Mouse (Mus musculus): ENCODE data around the gene Gipc3. TPM values are rescaled to one million over a fixed set of nuclear protein-coding genes. Genes with fewer than 3 reads are reported as not detected.

Gipc3 gene
- polyA plus RNA-seq, 1 experiment: 0.16 TPM

DNA sequence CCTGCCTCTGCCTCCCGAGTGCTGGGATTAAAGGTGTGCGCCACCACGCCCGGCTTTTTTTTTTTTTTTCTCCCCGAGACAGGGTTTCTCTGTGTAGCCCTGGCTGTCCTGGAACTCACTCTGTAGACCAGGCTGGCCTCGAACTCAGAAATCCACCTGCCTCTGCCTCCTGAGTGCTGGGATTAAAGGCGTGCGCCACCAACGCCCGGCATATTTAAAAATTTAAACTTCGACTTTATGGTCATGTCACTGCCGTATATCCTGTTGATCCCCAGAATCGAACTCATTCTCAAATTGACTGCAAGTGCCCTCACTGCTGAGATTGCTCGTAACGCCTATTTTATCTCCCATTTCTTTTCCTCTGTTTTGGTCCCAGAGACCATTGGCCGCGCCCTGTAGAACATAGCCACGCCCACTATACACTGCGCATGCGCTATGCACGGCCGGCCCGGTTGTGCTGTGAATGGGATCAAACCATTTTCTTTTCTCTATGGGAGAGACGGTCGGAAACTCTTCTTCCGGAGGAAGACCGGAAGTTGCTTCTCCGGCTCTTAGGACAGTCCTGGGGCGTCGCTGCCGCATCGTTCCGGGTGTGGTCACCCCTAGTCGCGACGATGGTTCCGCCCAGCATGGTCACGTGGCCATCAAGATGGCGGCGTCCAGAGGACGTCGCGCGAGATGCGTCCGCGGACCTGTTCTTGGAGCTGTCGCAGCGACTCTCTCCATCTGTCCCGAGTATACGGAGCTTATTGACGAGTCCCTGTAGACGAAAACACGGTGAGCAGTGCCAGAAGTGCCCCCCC is 40.9 kb upstream of the Gipc3 start, which contains the start of the genes Dohh and Gm48551:
TSS of gene Dohh (plus strand) at position 627 of the 803 bp plus-strand sequence.
TSS of gene Gm48551 (plus strand) at position 665 of the 803 bp plus-strand sequence.
- peak; percentile 100 for DNase-seq (ENCODE audit: low read depth)
- TF ChIP-seq CTCF (IDR thresholded peaks at IDR 0.05; ENCODE audit: borderline replicate concordance, extremely low read depth, insufficient read depth, insufficient read length) (no peak), POLR2A (IDR thresholded peaks at IDR 0.05; ENCODE audit: borderline replicate concordance, extremely low read depth, insufficient read depth, insufficient read length, poor library complexity, severe bottlenecking) (peak; percentile 67; the same call in 1 of the 2 replicates)

DNA sequence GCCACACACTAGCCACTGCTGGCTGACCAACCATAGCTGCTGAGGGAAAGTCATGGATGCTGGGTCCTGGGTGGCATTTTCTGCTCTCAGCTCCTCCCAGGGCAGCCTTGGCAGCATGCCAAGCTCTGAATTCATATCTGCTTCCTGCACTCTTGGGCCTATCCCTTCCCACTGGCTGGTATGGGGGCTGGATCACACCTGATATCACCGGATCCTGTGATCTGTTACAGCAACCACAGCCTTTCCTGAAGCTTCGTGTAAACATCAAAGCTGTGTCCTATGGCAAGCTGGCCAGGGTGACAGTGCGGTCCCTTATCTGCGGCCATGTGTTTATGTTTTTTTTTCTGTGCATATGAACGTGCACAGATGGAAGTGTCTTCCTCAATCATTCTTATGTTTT is 39.0 kb upstream of the Gipc3 start:
- no peak for DNase-seq (ENCODE audit: low read depth)
- TF ChIP-seq CTCF (IDR thresholded peaks at IDR 0.05; ENCODE audit: borderline replicate concordance, extremely low read depth, insufficient read depth, insufficient read length) (no peak), POLR2A (IDR thresholded peaks at IDR 0.05; ENCODE audit: borderline replicate concordance, extremely low read depth, insufficient read depth, insufficient read length, poor library complexity, severe bottlenecking) (no peak)

DNA sequence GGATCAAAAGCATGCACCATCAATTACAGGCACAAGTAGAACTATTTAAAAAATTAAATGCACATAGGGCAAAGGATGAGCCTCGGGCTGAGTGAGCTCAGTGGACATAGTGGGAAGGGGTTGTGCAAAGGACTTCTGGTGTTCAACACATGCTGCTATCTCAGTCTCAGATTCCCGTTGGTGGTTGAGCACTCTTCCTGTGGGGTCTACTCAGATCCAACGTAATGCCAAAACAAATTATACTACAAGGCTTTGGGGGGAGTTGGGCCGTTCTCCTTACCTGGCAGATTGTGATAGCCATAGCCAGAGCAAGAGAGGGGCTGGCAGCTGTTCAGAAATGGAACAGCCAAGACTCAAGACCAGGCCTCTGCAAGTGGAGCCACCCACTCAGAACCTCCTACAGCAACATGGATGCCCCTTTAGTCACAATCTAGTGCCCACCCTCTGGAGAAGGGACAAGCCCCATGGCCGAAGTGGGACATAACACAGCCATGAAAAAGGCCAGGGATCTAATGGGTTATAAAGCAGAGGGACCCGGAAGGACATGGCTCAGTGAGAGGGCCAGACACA is 36.8 kb upstream of the Gipc3 start:
- TF ChIP-seq CTCF (IDR thresholded peaks at IDR 0.05; ENCODE audit: borderline replicate concordance, extremely low read depth, insufficient read depth, insufficient read length): no peak
- TF ChIP-seq POLR2A (IDR thresholded peaks at IDR 0.05; ENCODE audit: borderline replicate concordance, extremely low read depth, insufficient read depth, insufficient read length, poor library complexity, severe bottlenecking): no peak
- DNase-seq (ENCODE audit: low read depth): no peak

DNA sequence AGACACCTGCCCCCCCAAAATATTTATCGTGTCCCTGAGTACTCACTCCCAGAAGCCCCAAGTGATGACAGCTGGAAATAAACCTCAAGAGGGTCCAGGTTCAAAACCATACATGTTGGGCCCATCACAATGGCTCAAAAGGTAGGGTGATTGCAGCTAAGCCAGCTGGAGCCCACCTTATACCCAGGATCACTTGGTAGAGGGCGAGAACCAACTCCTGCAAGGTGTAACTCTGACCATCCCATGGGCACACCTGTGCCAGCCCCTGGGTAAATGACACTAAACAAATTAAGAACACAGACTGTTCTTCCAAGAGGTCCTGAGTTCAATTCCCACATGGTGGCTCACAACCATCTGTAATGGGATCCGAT is 36.1 kb upstream of the Gipc3 start:
- no peak for DNase-seq (ENCODE audit: low read depth)
- TF ChIP-seq POLR2A (IDR thresholded peaks at IDR 0.05; ENCODE audit: borderline replicate concordance, extremely low read depth, insufficient read depth, insufficient read length, poor library complexity, severe bottlenecking) (no peak), CTCF (IDR thresholded peaks at IDR 0.05; ENCODE audit: borderline replicate concordance, extremely low read depth, insufficient read depth, insufficient read length) (no peak)

DNA sequence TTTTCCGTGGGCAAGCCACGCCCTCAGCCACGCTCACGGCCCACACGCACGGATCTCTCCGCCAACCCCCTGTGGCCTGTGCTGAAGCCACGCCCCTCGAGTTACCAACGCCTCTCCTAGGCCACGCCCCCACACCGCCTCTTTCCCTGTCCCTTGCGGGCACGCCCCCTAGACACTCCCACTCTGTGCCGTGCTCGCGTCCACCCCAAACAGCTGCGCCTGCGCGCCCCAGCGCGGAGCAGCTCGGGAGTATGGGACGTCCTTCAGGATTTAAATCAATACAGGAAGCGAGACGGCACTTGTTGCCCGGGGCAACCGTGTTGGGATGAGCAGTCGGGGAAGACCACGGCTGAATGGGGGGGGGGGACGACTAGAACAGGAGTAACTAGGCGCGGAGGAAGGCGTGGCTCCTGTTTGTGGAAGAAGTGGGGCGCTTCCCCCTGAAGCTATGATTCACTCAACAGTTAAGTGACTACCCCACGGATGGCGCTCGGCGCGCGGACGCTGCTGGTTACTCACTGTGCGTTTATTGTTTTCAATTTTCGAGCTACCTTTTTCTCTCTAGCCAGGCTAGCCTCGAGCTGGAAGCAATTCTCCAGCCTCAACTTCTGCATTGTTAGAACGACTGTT is 35.6 kb upstream of the Gipc3 start:
- DNase-seq (ENCODE audit: low read depth): peak; percentile 100
- peak; percentile 12; the same call in 1 of the 2 replicates for TF ChIP-seq POLR2A (IDR thresholded peaks at IDR 0.05; ENCODE audit: borderline replicate concordance, extremely low read depth, insufficient read depth, insufficient read length, poor library complexity, severe bottlenecking)
- no peak for TF ChIP-seq CTCF (IDR thresholded peaks at IDR 0.05; ENCODE audit: borderline replicate concordance, extremely low read depth, insufficient read depth, insufficient read length)

DNA sequence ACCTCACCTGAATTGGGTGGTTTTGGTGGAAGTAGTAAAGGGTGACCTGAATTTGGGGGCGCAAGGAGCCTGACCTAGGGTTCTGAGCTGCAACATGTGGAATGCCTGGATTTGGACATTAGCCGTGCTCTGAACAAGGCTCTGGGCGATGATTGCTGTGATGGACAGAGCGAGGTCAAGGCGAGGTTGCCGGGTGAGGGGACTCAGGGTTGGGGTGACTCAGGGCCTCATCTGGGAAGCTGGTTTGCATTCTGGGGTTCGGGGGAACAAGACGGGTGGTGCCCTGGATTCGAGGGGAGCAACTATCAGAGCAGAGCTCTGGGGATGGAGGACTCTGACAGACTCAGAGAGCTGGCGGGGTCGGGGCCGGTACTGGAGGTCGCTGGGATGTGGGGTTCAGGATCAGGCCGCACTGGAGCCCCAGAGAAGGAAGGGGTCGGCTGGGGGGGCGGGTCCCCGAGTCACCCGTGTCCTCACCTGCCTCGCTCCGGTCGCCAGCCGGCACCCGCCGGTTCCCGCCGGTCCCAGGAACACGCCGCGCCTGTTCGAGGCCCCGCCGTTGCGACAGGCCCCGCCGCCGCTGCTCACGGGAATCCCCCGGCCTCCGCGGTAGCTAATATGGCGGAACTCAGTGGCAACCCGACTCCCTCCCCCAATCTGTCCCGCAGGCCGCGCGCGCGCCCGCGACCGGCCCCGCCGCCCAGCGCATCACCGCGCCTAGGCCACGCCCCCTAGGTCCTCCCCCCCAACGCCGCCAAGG is 34.9 kb upstream of the Gipc3 start, which contains the start of gene Fzr1:
TSS of gene Fzr1 (minus strand) at position 724 of the 760 bp plus-strand sequence.
- DNase-seq (ENCODE audit: low read depth): no peak

DNA sequence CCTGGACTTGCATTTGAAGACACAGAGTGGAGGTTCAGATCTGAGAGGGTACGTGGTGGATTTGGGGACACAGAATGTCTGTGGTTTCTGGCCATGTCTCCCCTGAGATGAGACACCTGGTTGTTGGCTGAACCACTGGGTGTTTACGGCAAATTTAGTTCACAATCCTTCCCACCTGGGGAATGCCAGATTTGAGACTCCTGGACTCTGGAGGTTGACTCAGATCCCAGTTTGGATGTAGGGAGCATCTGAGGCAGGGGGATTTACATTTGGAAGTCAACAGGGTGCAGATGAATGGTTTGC is 34.2 kb upstream of the Gipc3 start:
- TF ChIP-seq POLR2A (IDR thresholded peaks at IDR 0.05; ENCODE audit: borderline replicate concordance, extremely low read depth, insufficient read depth, insufficient read length, poor library complexity, severe bottlenecking) (no peak), CTCF (IDR thresholded peaks at IDR 0.05; ENCODE audit: borderline replicate concordance, extremely low read depth, insufficient read depth, insufficient read length) (no peak)
- DNase-seq (ENCODE audit: low read depth): no peak

More for the DNA sequence above, 34.9 kb upstream of the Gipc3 start, which contains the start of gene Fzr1:
- TF ChIP-seq CTCF (IDR thresholded peaks at IDR 0.05; ENCODE audit: borderline replicate concordance, extremely low read depth, insufficient read depth, insufficient read length) (no peak), POLR2A (IDR thresholded peaks at IDR 0.05; ENCODE audit: borderline replicate concordance, extremely low read depth, insufficient read depth, insufficient read length, poor library complexity, severe bottlenecking) (peak; percentile 89)

DNA sequence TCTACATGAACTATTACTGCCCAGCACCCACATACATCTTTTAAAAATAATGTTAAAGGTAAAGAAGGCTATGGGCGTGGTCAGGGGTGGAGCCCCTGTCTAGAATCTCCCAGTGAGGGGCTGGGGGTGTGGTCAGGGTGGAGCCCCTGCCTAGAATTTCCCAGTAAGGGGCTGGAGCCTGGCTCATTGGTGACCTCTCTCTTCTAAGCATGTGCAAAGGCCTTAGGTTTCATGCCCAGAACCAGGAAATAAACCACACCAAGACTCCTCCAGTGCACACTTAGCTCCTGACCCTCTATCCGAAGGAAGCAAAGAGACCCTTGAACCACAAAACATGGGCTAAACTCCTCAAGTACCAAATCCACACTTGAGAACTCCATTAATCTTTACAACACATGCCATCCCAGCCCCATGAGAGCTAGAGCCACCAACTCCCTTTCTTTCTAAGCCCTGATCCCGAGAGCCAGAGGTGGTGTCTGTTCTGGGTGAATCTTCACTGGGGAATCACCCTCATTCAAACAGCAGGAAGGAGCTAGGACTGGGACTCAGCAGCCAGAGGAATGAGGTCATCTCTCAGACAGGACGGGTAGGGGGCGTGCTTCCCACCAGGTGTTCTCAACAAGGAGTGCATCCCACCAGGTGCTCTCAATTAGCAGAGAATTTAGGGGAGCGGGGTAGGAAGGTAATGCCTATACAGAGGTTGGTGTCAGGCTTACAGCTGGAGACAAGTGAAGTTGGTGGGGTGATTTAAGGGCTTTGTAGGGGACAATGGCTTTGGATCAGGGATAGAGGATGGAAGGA is 33.7 kb upstream of the Gipc3 start:
- DNase-seq (ENCODE audit: low read depth): no peak
- TF ChIP-seq POLR2A (IDR thresholded peaks at IDR 0.05; ENCODE audit: borderline replicate concordance, extremely low read depth, insufficient read depth, insufficient read length, poor library complexity, severe bottlenecking) (no peak), CTCF (IDR thresholded peaks at IDR 0.05; ENCODE audit: borderline replicate concordance, extremely low read depth, insufficient read depth, insufficient read length) (no peak)

DNA sequence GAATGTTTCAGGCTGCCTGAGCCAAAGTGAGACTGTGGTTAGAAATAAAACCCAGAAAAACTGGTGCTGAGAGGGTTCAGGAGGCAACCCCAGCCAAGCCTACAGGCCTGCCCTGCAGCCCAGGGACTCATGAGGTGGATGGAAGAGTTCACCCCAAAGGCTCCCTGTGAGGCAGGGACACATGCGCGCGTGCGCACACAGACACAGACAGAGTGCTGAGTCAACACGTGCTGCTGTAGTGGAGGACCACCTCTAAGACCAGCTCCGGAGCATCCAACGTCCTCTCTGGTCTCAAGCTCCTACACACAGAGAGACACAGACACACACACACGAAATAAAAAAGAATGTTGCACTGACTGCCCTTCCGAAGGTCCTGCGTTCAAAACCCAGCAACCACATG is 32.3 kb upstream of the Gipc3 start:
- no peak for DNase-seq (ENCODE audit: low read depth)
- TF ChIP-seq CTCF (IDR thresholded peaks at IDR 0.05; ENCODE audit: borderline replicate concordance, extremely low read depth, insufficient read depth, insufficient read length) (no peak), POLR2A (IDR thresholded peaks at IDR 0.05; ENCODE audit: borderline replicate concordance, extremely low read depth, insufficient read depth, insufficient read length, poor library complexity, severe bottlenecking) (no peak)

DNA sequence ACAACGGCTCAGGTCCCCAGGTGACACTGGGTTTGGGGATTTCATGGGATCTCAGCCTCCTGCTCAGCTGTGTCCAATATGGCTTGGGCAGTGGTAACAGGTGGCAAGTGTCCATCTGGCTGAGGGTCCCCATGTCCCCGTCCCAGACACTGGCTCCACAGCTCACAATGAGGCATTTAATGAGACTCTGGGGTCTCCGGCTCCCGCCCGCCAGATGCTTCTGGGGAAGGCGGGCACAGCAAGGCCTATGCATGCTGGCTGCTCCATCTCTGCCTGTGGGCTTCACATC is 24.1 kb upstream of the Gipc3 start:
- no peak for TF ChIP-seq CTCF (IDR thresholded peaks at IDR 0.05; ENCODE audit: borderline replicate concordance, extremely low read depth, insufficient read depth, insufficient read length)
- no peak for TF ChIP-seq POLR2A (IDR thresholded peaks at IDR 0.05; ENCODE audit: borderline replicate concordance, extremely low read depth, insufficient read depth, insufficient read length, poor library complexity, severe bottlenecking)
- DNase-seq (ENCODE audit: low read depth): no peak
